Mouse (Mus musculus) embryonic facial prominence, embryonic 11.5 days (tissue): ENCODE results near the gene Pbxip1. TPM values are rescaled to one million over a fixed set of nuclear protein-coding genes. Genes with fewer than 3 reads are reported as not detected.
"Not testable (repeated sequence)": the region's sequence is repeated elsewhere in the genome, so short reads cannot be mapped to it uniquely, and the experiment has no call there.

Source experiments
- ATAC-seq: fragments of 200-750 bp; cut with Nextera tagmentation; replicated peaks from 2 replicates; pipeline ENCODE4 v1.8.0; 2017; ENCODE audit warnings: low read depth; ENCODE audit not compliant: insufficient number of reproducible peaks, low FRiP score, low TSS enrichment
- DNase-seq: peaks from one replicate; pipeline ENCODE4 v3.0.0-alpha.2; 2015; ENCODE audit warnings: low spot score
- H3K27ac ChIP-seq: fragments of 300-500 bp; sonication (generic); replicated peaks from 2 replicates; pipeline ENCODE4 v1.5.1; 2014; ENCODE audit warnings: mild to moderate bottlenecking, low read depth, low read length, control low read depth
- H3K27me3 ChIP-seq: fragments of 300-500 bp; sonication (generic); 2 replicates; pipeline ENCODE4 v1.6.1; 2014; ENCODE audit warnings: mild to moderate bottlenecking, low read length, moderate library complexity, mixed read lengths; ENCODE audit not compliant: control insufficient read depth, insufficient read depth
- H3K36me3 ChIP-seq: fragments of 300-500 bp; sonication (generic); replicated peaks from 2 replicates; pipeline ENCODE4 v1.6.1; 2014; ENCODE audit warnings: low read depth, mild to moderate bottlenecking, low read length, moderate library complexity, mixed read lengths; ENCODE audit not compliant: control insufficient read depth, insufficient read depth
- H3K4me1 ChIP-seq: fragments of 300-500 bp; sonication (generic); 2 replicates; pipeline ENCODE4 v1.6.1; 2014; ENCODE audit warnings: low read length, mixed read lengths; ENCODE audit not compliant: control insufficient read depth, insufficient read depth
- H3K4me2 ChIP-seq: fragments of 300-500 bp; sonication (generic); 2 replicates; pipeline ENCODE4 v1.6.1; 2014; ENCODE audit warnings: low read depth, mild to moderate bottlenecking, control low read depth, low read length, moderate library complexity
- H3K4me3 ChIP-seq: fragments of 300-500 bp; sonication (generic); 2 replicates; pipeline ENCODE4 v1.5.1; 2014; ENCODE audit warnings: low read depth, low read length, control low read depth
- H3K9ac ChIP-seq: fragments of 300-500 bp; sonication (generic); replicated peaks from 2 replicates; pipeline ENCODE4 v1.6.1; 2014; ENCODE audit warnings: mild to moderate bottlenecking, control low read depth, low read length
- H3K9me3 ChIP-seq: fragments of 300-500 bp; sonication (generic); replicated peaks from 2 replicates; pipeline ENCODE4 v1.6.1; 2016; ENCODE audit warnings: mild to moderate bottlenecking, low read length, inconsistent platforms, mixed read lengths; ENCODE audit not compliant: control insufficient read depth
- WGBS: fragments of 180-500 bp; shearing (Covaris S2); extraction: QIAGEN DNeasy Blood & Tissue Kit; methylation state at CpG from one replicate; pipeline ENCODE4 v1.1.7; 2014; 5-methylcytosine and 5-hydroxymethylcytosine counted together
- polyA plus RNA-seq: library from polyadenylated mRNA; unstranded; fragments of >200 nt; fragmentation: Nextera tagmentation; extraction: Ambion mirVana; gene quantifications from 2 replicates; pipeline ENCODE4 v1.2.1, GENCODE M21; 2014

The Pbxip1 gene
- polyA plus RNA-seq, 1 experiment from 2014 or later, result 9.1 TPM

DNA sequence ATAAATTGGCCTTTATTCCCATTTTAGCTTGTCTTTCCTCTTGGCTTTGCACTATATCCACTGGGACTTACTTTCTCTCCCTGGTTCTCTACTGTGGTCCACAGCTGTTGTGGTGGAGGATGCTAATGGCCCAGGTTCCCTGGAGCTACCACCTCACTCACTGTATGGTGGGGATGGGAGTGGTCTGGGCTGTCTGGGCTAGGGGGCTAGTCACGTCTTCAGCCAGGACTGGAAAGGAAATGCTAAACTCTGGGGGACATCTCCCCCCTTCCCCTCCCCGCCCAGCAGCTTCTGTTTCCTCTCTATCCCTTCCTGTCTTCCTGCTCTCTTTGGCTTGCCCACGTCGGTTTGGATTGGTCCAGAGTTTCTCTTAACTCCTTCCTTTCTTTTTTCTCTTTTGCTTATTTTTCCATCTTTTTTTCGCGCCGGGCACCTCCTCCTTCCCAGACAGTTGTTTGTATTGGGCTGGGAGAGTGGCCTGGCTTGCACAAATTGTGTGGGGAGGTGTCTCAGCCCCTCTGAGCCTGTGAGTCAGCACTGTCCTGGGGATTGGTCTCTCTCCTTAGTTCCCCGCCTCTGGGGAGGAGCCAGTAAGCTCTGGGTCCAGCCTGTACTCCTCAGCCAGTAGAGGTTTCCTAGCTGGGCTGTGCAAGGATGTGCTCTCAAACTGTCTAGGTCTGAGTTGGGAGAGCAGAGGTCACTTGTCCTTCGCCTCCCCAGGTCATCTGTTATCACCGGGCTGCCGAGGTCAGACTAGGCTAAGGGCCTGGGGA is 15.3 kb upstream of the Pbxip1 start:
- Histone ChIP-seq H3K4me2 (peak overlapping the region; percentile 77), H3K27me3 (no peaks in the 10 kb centered on the region), H3K9ac (peak overlapping the region; percentile 51), H3K27ac (peak overlapping the region; percentile 60), H3K9me3 (no peaks in the 10 kb centered on the region), H3K4me3 (peak overlapping the region; percentile 41), H3K4me1 (peaks cover 5% of the 10 kb centered on the region), H3K36me3 (peaks cover 6% of the 10 kb centered on the region)
- WGBS, result 2% methylated on average over 11 of the region's 11 CpGs
- peak; percentile 72 for ATAC-seq
- DNase-seq, result peak; percentile 85

DNA sequence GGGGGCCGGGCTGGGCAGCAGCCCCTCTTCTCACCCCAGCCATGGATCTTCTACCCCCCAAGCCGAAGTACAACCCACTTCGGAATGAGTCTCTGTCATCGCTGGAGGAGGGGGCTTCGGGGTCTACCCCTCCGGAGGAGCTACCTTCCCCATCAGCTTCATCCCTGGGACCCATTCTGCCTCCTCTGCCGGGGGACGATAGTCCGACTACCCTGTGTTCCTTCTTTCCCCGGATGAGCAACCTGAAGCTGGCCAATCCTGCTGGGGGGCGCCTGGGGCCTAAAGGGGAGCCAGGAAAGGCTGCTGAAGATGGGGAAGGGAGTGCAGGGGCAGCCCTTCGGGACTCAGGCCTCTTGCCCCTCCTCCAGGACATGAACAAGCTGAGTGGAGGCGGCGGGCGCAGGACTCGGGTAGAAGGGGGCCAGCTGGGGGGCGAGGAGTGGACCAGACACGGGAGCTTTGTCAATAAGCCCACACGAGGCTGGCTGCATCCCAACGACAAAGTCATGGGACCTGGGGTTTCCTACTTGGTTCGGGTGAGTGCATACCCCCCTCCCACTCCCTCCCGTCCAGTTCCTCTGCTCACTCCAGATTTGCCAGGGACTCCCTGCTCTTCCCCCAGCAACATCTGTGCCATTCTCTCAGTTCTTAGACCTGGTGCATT is 14.6 kb upstream of the Pbxip1 start:
- Histone ChIP-seq H3K27ac (peak overlapping the region; percentile 60; the same call in 1 of the 2 replicates), H3K4me2 (peak overlapping the region; percentile 77), H3K9me3 (no peaks in the 10 kb centered on the region), H3K4me3 (peak overlapping the region; percentile 41), H3K9ac (peak overlapping the region; percentile 51), H3K27me3 (no peaks in the 10 kb centered on the region), H3K36me3 (peaks cover 6% of the 10 kb centered on the region; the same call in 1 of the 2 replicates), H3K4me1 (peaks cover 3% of the 10 kb centered on the region; the same call in 1 of the 2 replicates)
- DNase-seq, result no peak
- ATAC-seq, result no peak
- WGBS, result 4% methylated on average over 22 of the region's 22 CpGs

DNA sequence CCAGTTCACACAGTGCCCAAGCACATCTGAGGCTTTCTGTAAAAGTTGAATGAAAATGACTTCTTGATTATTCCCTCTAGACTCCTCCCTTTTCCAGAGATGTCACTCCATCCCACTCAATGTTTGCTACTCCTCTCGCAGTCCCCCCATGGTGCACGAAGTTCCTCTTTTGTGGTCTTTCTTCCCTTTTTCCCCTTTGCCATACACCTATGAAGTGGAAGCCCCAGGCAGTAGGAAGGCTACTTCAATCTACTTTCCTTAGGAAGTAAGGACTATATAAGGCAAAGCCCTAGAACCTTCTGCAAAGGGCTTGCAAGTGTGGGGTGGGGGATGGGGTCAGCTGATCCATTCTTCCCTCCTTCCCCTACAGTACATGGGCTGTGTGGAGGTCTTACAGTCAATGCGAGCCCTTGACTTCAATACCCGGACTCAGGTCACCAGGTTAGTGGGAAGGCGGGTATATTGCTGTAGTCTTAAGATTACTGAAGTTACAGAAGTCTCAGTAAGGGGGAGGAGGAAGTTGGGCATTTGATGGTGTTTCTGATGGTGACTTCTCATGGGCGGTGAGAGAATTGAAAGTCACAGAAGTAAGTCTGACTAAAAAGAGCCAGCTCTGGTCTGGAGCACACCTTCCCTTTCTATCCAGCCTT is 13.8 kb upstream of the Pbxip1 start:
- WGBS, result 73% methylated on average over 6 of the region's 6 CpGs
- H3K4me3 ChIP-seq, result peak overlapping the region; percentile 41
- H3K36me3 ChIP-seq, result peaks cover 6% of the 10 kb centered on the region; the same call in 1 of the 2 replicates
- ATAC-seq (no peak), DNase-seq (no peak)
- no peaks in the 10 kb centered on the region for H3K9me3 ChIP-seq
- H3K9ac ChIP-seq, result peak overlapping the region; percentile 51; the same call in 1 of the 2 replicates
- peaks cover 3% of the 10 kb centered on the region; the same call in 1 of the 2 replicates for H3K4me1 ChIP-seq
- peak overlapping the region; percentile 77 for H3K4me2 ChIP-seq
- no peaks in the 10 kb centered on the region for H3K27me3 ChIP-seq
- 0 out of 2 replicates have a peak overlapping the region, but pooled peaks have one; percentile 60 for H3K27ac ChIP-seq

DNA sequence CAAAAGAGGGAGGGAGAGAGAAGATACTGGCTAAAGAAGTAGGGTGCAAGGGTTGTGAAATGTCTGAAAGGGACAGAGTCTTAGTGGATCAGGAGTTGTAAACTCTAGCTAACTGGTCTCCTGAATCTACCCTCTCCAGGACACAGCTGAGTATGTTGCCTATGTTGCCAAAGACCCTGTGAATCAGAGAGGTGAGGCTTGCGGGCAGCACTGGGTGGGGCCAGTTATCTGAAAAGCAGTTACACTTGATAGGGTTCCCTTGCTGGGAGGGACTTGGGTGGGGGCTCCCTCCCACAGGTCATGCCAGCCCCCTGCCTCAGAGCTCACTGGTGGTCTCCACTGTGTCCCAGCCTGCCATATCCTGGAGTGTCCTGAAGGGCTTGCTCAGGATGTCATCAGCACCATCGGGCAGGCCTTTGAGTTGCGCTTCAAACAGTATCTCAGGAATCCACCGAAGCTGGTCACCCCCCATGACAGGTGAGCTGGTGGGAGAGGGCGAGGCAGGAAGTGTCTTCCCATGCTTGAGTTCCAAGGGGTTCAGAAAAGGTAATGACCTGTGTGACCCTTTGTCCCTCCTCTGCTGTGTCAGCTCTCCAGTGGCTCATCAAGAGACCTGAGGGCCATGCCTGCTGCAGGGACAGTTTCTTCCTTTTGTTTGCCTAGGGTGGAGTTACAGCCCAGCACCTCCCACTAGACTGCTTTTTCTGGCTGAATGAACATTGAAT is 11.9 kb upstream of the Pbxip1 start:
- no peak for DNase-seq
- Histone ChIP-seq H3K27me3 (no peaks in the 10 kb centered on the region), H3K9me3 (no peaks in the 10 kb centered on the region), H3K4me3 (no peak overlapping the region), H3K4me2 (no peak overlapping the region), H3K36me3 (peaks cover 6% of the 10 kb centered on the region; the same call in 1 of the 2 replicates), H3K4me1 (peaks cover 3% of the 10 kb centered on the region; the same call in 1 of the 2 replicates), H3K27ac (no peak overlapping the region), H3K9ac (no peak overlapping the region; the same call in 1 of the 2 replicates)
- ATAC-seq, result no peak
- WGBS, result 84% methylated on average over 5 of the region's 5 CpGs

DNA sequence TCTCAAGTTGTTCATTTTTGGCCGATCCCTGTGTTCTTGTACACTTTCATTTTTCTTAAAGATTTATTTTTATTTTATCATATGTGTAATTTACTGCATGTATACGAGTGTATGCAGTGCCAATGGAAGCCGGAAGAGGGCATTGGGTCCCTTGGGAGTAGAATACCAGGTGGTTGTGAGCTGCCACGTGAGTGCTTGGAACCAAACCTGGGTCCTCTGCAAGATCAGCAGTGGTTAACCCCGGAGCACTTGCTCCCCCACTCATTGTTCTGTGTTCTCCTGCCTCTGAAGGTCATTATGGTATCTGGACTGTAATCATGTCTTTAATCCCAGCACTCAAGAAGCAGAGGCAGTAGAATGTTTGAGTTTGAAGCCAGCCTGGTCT is 11.4 kb upstream of the Pbxip1 start:
- ATAC-seq, result no peak
- Histone ChIP-seq H3K36me3 (peaks cover 6% of the 10 kb centered on the region; the same call in 1 of the 2 replicates), H3K4me2 (no peak overlapping the region), H3K27ac (no peak overlapping the region), H3K27me3 (no peaks in the 10 kb centered on the region), H3K9ac (no peak overlapping the region), H3K9me3 (no peaks in the 10 kb centered on the region), H3K4me1 (peaks cover 3% of the 10 kb centered on the region; the same call in 1 of the 2 replicates), H3K4me3 (no peak overlapping the region)
- 87% methylated on average over 5 of the region's 5 CpGs for whole genome bisulfite sequencing
- no peak for DNase-seq

DNA sequence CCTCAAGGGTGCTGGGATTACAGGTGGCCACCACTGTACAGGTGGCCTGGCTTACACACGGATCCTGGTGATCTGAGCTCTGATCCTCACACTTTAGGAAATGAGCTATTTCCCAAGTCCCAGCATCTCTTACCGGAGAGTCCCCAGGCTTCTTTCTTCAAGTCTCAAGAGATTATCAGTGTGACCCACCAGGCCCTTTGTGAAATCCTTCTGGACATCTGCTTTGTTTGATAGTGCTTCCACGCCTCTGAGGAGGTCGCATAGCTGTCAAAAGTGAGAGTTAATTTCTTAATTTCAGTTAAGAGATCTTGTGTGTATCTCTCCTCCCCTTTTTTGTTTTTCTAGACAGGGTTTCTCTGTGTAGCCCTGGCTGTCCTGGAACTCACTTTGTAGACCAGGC is 10.6 kb upstream of the Pbxip1 start:
- no peak overlapping the region for H3K4me2 ChIP-seq
- 90% methylated on average over 4 of the region's 4 CpGs for WGBS
- ATAC-seq, result no peak

DNA sequence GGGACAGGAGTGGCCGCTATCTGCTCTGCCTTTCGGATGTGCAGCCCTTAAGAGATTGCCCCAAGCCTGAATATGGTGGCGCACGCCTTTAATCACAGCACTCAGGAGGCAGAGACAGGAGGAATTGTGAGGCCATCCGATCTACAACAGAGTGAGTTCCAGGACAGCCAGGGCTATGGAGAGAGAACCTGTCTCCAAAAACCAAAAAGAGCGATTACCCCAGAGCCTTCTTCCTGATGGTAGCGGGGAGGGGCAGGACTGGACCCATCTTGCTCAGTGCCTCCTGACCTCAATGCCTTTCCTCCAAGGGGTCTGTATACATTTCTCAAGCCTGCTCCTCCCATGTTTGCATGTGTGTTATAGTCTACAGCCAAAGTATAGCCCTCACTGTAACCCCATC is 7.5 kb upstream of the Pbxip1 start:
- ATAC-seq, DNase-seq, H3K9ac ChIP-seq, H3K4me1 ChIP-seq, H3K4me2 ChIP-seq, H3K4me3 ChIP-seq, H3K27ac ChIP-seq, H3K27me3 ChIP-seq, H3K9me3 ChIP-seq: not testable (repeated sequence)
- H3K36me3 ChIP-seq, result peaks cover 13% of the 10 kb centered on the region
- 94% methylated on average over 6 of the region's 7 CpGs for WGBS

More for the DNA sequence above, 10.6 kb upstream of the Pbxip1 start:
- Histone ChIP-seq H3K27me3 (no peaks in the 10 kb centered on the region), H3K27ac (no peak overlapping the region), H3K9me3 (no peaks in the 10 kb centered on the region), H3K9ac (no peak overlapping the region), H3K4me3 (no peak overlapping the region), H3K4me1 (peaks cover 3% of the 10 kb centered on the region; the same call in 1 of the 2 replicates), H3K36me3 (peaks cover 6% of the 10 kb centered on the region; the same call in 1 of the 2 replicates)
- no peak for DNase-seq
